ENCODE assay signal across 8 mouse cellular contexts in genomic region chr3:58002792-58003574, GRCm38 (mm10).
DNase-seq lines count a peak whose midpoint lies in the region; ATAC-seq lines count a peak whose summit lies in the region.
"Had no signal": no experiment of that assay in that cellular context is flagged by ENCODE, and none has a peak within 500 bp of the region (broad histone marks: within the 10 kb centered on the region; RNA-seq: fewer than 3 reads in every experiment).

No protein-coding gene starts in this region.

- H3K36me3 ChIP-seq in midbrain, embryonic 10.5 days = no peaks in the 10 kb centered on the region
- H3K36me3 ChIP-seq in midbrain, embryonic 15.5 days (replicated peaks) = no peaks in the 10 kb centered on the region
- no peaks in the 10 kb centered on the region for H3K36me3 ChIP-seq in embryonic facial prominence, embryonic 14.5 days (ENCODE audit: control insufficient read depth, insufficient read depth, low read length)
- no peaks in the 10 kb centered on the region for H3K36me3 ChIP-seq in neural tube, embryonic 11.5 days (ENCODE audit: control insufficient read depth, insufficient read depth, low read length)
- H3K36me3 ChIP-seq: heart, embryonic 15.5 days had no signal

- H3K27ac ChIP-seq in midbrain, embryonic 10.5 days (replicated peaks) = peak overlapping the region; percentile 63
- H3K27ac ChIP-seq in midbrain, embryonic 15.5 days = no peak overlapping the region
- H3K27ac ChIP-seq in embryonic facial prominence, embryonic 14.5 days (replicated peaks; ENCODE audit: low read depth, low read length) = no peak overlapping the region
- no peak overlapping the region for H3K27ac ChIP-seq in neural tube, embryonic 11.5 days (ENCODE audit: low read depth, low read length)
- H3K27ac ChIP-seq: heart, embryonic 15.5 days had no signal

- no peak overlapping the region for H3K4me3 ChIP-seq in midbrain, embryonic 10.5 days
- H3K4me3 ChIP-seq in midbrain, embryonic 15.5 days = no peak overlapping the region
- H3K4me3 ChIP-seq in embryonic facial prominence, embryonic 14.5 days (ENCODE audit: low read depth, low read length) = no peak overlapping the region
- H3K4me3 ChIP-seq in neural tube, embryonic 11.5 days (ENCODE audit: low read depth, low read length) = no peak overlapping the region
- H3K4me3 ChIP-seq: heart, embryonic 15.5 days had no signal

- DNase-seq in midbrain, embryonic 10.5 days (ENCODE audit: low spot score) = peak; percentile 25
- DNase-seq in embryonic facial prominence, embryonic 14.5 days (ENCODE audit: low spot score) = peak; percentile 78
- DNase-seq in kidney, postnatal 36 days = peak; percentile 30 to 41
- DNase-seq in neural tube, embryonic 11.5 days (ENCODE audit: low spot score) = peak; percentile 26
- DNase-seq in thymus, postnatal 10 days (ENCODE audit: low spot score in 2 of 2) = no peak
- no peak for DNase-seq in left cerebral cortex, postnatal 14 days (ENCODE audit: low spot score in 2 of 2)

- intact Hi-C loops in left cerebral cortex, postnatal 14 days (cut with DNase I) = no loop called here

- WGBS in midbrain, embryonic 10.5 days = 52% methylated on average over 7 of the region's 7 CpGs
- WGBS in midbrain, embryonic 15.5 days = 34% methylated on average over 7 of the region's 7 CpGs
- 27% methylated on average over 7 of the region's 7 CpGs for WGBS in embryonic facial prominence, embryonic 14.5 days
- 52% methylated on average over 7 of the region's 7 CpGs for WGBS in neural tube, embryonic 11.5 days

- no peak; the same call in 1 of the 2 replicates for ATAC-seq in midbrain, embryonic 15.5 days (replicated peaks)
- peak; percentile 60; the same call in 1 of the 2 replicates for ATAC-seq in embryonic facial prominence, embryonic 14.5 days (ENCODE audit: low read depth)
- no peak for ATAC-seq in neural tube, embryonic 11.5 days (ENCODE audit: insufficient read depth, low FRiP score, low TSS enrichment)

- H3K27me3 ChIP-seq in midbrain, embryonic 10.5 days (ENCODE audit: low read depth, poor library complexity, severe bottlenecking) = no peaks in the 10 kb centered on the region; the same call in 1 of the 2 replicates
- no peaks in the 10 kb centered on the region for H3K27me3 ChIP-seq in midbrain, embryonic 15.5 days (replicated peaks)
- no peaks in the 10 kb centered on the region for H3K27me3 ChIP-seq in embryonic facial prominence, embryonic 14.5 days (replicated peaks; ENCODE audit: control insufficient read depth, insufficient read depth, low read length)
- H3K27me3 ChIP-seq in neural tube, embryonic 11.5 days (ENCODE audit: control insufficient read depth, insufficient read depth, low read length) = no peaks in the 10 kb centered on the region
- H3K27me3 ChIP-seq: heart, embryonic 15.5 days had no signal

- H3K4me2 ChIP-seq in midbrain, embryonic 15.5 days = no peak overlapping the region
- no peak overlapping the region for H3K4me2 ChIP-seq in embryonic facial prominence, embryonic 14.5 days (ENCODE audit: low read depth, low read length)
- H3K4me2 ChIP-seq in neural tube, embryonic 11.5 days (ENCODE audit: low read depth) = no peak overlapping the region
- H3K4me2 ChIP-seq: heart, embryonic 15.5 days had no signal

- H3K4me1 ChIP-seq in midbrain, embryonic 10.5 days = peaks cover 13% of the 10 kb centered on the region
- 0 out of 2 replicates have a peak, but pooled peaks cover 5% of the 10 kb centered on the region for H3K4me1 ChIP-seq in midbrain, embryonic 15.5 days
- no peaks in the 10 kb centered on the region; the same call in 1 of the 2 replicates for H3K4me1 ChIP-seq in embryonic facial prominence, embryonic 14.5 days (ENCODE audit: control insufficient read depth, insufficient read depth, low read length)
- H3K4me1 ChIP-seq in neural tube, embryonic 11.5 days (ENCODE audit: control insufficient read depth, insufficient read depth, low read length) = no peaks in the 10 kb centered on the region
- H3K4me1 ChIP-seq: heart, embryonic 15.5 days had no signal

- H3K9ac ChIP-seq in midbrain, embryonic 15.5 days = no peak overlapping the region
- H3K9ac ChIP-seq in embryonic facial prominence, embryonic 14.5 days (ENCODE audit: low read depth, low read length) = no peak overlapping the region
- H3K9ac ChIP-seq in neural tube, embryonic 11.5 days (ENCODE audit: low read length) = no peak overlapping the region
- H3K9ac ChIP-seq: heart, embryonic 15.5 days had no signal

- H3K9me3 ChIP-seq in midbrain, embryonic 10.5 days (replicated peaks) = no peaks in the 10 kb centered on the region
- no peaks in the 10 kb centered on the region for H3K9me3 ChIP-seq in midbrain, embryonic 15.5 days
- no peaks in the 10 kb centered on the region for H3K9me3 ChIP-seq in embryonic facial prominence, embryonic 14.5 days (ENCODE audit: control insufficient read depth, low read length)
- no peaks in the 10 kb centered on the region for H3K9me3 ChIP-seq in neural tube, embryonic 11.5 days (ENCODE audit: control insufficient read depth, low read length)
- H3K9me3 ChIP-seq: heart, embryonic 15.5 days had no signal

Comparison
In these comparisons a context has a peak if more than half of its experiments do, and no peak if none do; other contexts are left out.
1. DNase-seq: peak in midbrain, embryonic 10.5 days (single experiment), embryonic facial prominence, embryonic 14.5 days (single experiment), kidney, postnatal 36 days (2 of 2) and neural tube, embryonic 11.5 days (single experiment); none in thymus, postnatal 10 days (0 of 2) and left cerebral cortex, postnatal 14 days (0 of 2).